Mouse (Mus musculus) mammary gland, adult 2 months (tissue): ENCODE data around the gene Doc2a. TPM values are rescaled to one million over a fixed set of nuclear protein-coding genes. Genes with fewer than 3 reads are reported as not detected.

Experiments
- polyA plus RNA-seq: library from polyadenylated mRNA; depleted of rRNA; stranded (reverse); fragments of >200 nt; gene quantifications from 2 replicates; pipeline ENCODE4 v1.2.3, GENCODE M21; 2012; ENCODE audit warnings: low replicate concordance; rRNA removed

Doc2a gene
- 0.04 TPM in 1 of 2 replicates, not detected in the other for polyA plus RNA-seq

GRCm38 (mm10) chr7:126847116-126847420, at the start of gene Doc2a:
Doc2a (plus strand) TSS chr7:126847416.

GRCm38 (mm10) chr7:126831539-126831938, 15.7 kb upstream of the Doc2a start, which contains the start of gene 4930451I11Rik:
4930451I11Rik (minus strand) TSS chr7:126831639.

GRCm38 (mm10) chr7:126861429-126862130, 14.4 kb downstream of the Doc2a start, which contains the start of gene Hirip3:
Hirip3 (plus strand) TSS chr7:126861972.

GRCm38 (mm10) chr7:126862147-126862784, 15.1 kb downstream of the Doc2a start, which contains the start of gene Ino80e:
Ino80e (minus strand) TSS chr7:126862377.

GRCm38 (mm10) chr7:126884286-126885164, 37.3 kb downstream of the Doc2a start, which contains the start of gene Taok2:
Taok2 (minus strand) TSS chr7:126884703.

Other genes starting within 250 kb of the Doc2a start
- 40.6 and 61.2 TPM in 2 replicates for gene Nupr1, start 216.6 kb upstream of the Doc2a start, polyA plus RNA-seq
- gene Sgf29, start 198.1 kb upstream of the Doc2a start, polyA plus RNA-seq: 71.7 and 78.0 TPM in 2 replicates
- gene Sult1a1, start 171.0 kb upstream of the Doc2a start, polyA plus RNA-seq: 130 and 194 TPM in 2 replicates
- 29.7 and 49.0 TPM in 2 replicates for gene Bola2, start 152.0 kb upstream of the Doc2a start, polyA plus RNA-seq
- gene Slx1b, start 151.6 kb upstream of the Doc2a start, polyA plus RNA-seq: 27.3 and 33.4 TPM in 2 replicates
- 442 and 1,092 TPM in 2 replicates for gene Coro1a, start 139.6 kb upstream of the Doc2a start, polyA plus RNA-seq
- 204 and 252 TPM in 2 replicates for gene Mapk3, start 87.8 kb upstream of the Doc2a start, polyA plus RNA-seq
- gene Gdpd3, start 81.1 kb upstream of the Doc2a start, polyA plus RNA-seq: 40.1 and 57.3 TPM in 2 replicates
- gene Ypel3, start 70.5 kb upstream of the Doc2a start, polyA plus RNA-seq: 391 and 922 TPM in 2 replicates
- gene Tbx6, start 65.9 kb upstream of the Doc2a start, polyA plus RNA-seq: 11.6 and 16.3 TPM in 2 replicates
- gene Ppp4c, start 54.9 kb upstream of the Doc2a start, polyA plus RNA-seq: 180 and 199 TPM in 2 replicates
- gene Fam57b, start 49.7 kb upstream of the Doc2a start, polyA plus RNA-seq: 44.5 and 50.4 TPM in 2 replicates
- not detected in 2 replicates for gene 4930451I11Rik, start 15.8 kb upstream of the Doc2a start, polyA plus RNA-seq
- gene Hirip3, start 14.6 kb downstream of the Doc2a start, polyA plus RNA-seq: 2.8 and 3.3 TPM in 2 replicates
- gene Ino80e, start 15.0 kb downstream of the Doc2a start, polyA plus RNA-seq: 67.6 and 89.1 TPM in 2 replicates
- gene Taok2, start 37.3 kb downstream of the Doc2a start, polyA plus RNA-seq: 75.5 and 171 TPM in 2 replicates
- gene Tmem219, start 75.5 kb downstream of the Doc2a start, polyA plus RNA-seq: 96.1 and 130 TPM in 2 replicates
- gene Kctd13, start 81.5 kb downstream of the Doc2a start, polyA plus RNA-seq: 24.1 and 31.6 TPM in 2 replicates
- gene Asphd1, start 102.2 kb downstream of the Doc2a start, polyA plus RNA-seq: 0.20 and 0.35 TPM in 2 replicates
- gene Sez6l2, start 103.1 kb downstream of the Doc2a start, polyA plus RNA-seq: 3.1 and 3.5 TPM in 2 replicates
- 251 and 278 TPM in 2 replicates for gene Cdipt, start 128.5 kb downstream of the Doc2a start, polyA plus RNA-seq
- 0.82 and 3.2 TPM in 2 replicates for gene Cdiptos, start 128.7 kb downstream of the Doc2a start, polyA plus RNA-seq
- 90.2 and 123 TPM in 2 replicates for gene Mvp, start 167.2 kb downstream of the Doc2a start, polyA plus RNA-seq
- gene Pagr1b, start 169.1 kb downstream of the Doc2a start, polyA plus RNA-seq: 2.4 and 3.3 TPM in 2 replicates
- 0.93 and 1.2 TPM in 2 replicates for gene Pagr1a, start 169.9 kb downstream of the Doc2a start, polyA plus RNA-seq
- gene Gm42742, start 173.7 kb downstream of the Doc2a start, polyA plus RNA-seq: 26.4 and 46.4 TPM in 2 replicates
- 22.2 and 31.3 TPM in 2 replicates for gene Prrt2, start 173.8 kb downstream of the Doc2a start, polyA plus RNA-seq
- gene Maz, start 179.6 kb downstream of the Doc2a start, polyA plus RNA-seq: 126 and 431 TPM in 2 replicates
- gene Kif22, start 195.1 kb downstream of the Doc2a start, polyA plus RNA-seq: 1.8 and 2.1 TPM in 2 replicates
- 0.34 TPM in 1 of 2 replicates, not detected in the other for gene Zg16, start 239.9 kb downstream of the Doc2a start, polyA plus RNA-seq
- 52.3 and 188 TPM in 2 replicates for gene AI467606, start 243.9 kb downstream of the Doc2a start, polyA plus RNA-seq